Mouse (Mus musculus): ENCODE results near the gene Ormdl1. TPM values are rescaled to one million over a fixed set of nuclear protein-coding genes. Genes with fewer than 3 reads are reported as not detected.
A peak's percentile ranks its signal among the peaks of the same experiment; 100 is the strongest.
"Not testable (repeated sequence)": the region's sequence is repeated elsewhere in the genome, so short reads cannot be mapped to it uniquely, and the experiment has no call there.

Gene Ormdl1
- polyA plus RNA-seq, 1 experiment from 2014 or later, result 28.1 TPM

DNA sequence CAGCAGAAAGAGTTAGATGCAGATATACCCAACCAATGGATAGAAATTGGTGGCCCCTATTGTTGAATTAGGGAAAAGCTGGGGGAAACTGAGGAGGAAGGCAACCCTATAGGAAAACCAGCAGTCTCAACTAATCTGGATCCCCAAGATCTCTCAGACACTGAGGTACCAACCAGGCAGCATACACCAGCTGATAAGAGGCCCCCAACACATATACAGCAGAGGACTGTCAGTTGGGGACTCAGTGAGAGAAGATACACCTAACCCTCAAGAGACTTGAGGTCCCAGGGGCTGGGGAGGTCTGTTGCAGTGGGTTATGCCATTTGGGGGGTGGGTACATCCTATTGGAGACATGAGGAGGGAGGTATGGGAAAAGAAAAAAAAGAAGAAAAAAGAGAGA lies 38.6 kb downstream of the Ormdl1 start:
- no peak for TF ChIP-seq CTCF (IDR thresholded peaks at IDR 0.05)
- no peak for TF ChIP-seq EP300 (IDR thresholded peaks at IDR 0.05)
- no peak for DNase-seq (ENCODE audit: low spot score)
- H3K4me3 ChIP-seq (ENCODE audit: low read depth, low read length), result no peak overlapping the region
- H3K27me3 ChIP-seq (replicated peaks; ENCODE audit: insufficient read depth, low read length), result no peaks in the 10 kb centered on the region
- ATAC-seq, result no peak
- H3K9me3 ChIP-seq (ENCODE audit: low read length), result no peaks in the 10 kb centered on the region
- H3K27ac ChIP-seq (ENCODE audit: low read length), result no peak overlapping the region
- no peaks in the 10 kb centered on the region for H3K4me1 ChIP-seq (ENCODE audit: insufficient read depth, low read depth, low read length)
- H3K9ac ChIP-seq (replicated peaks; ENCODE audit: low read depth), result no peak overlapping the region
- H3K4me2 ChIP-seq (replicated peaks; ENCODE audit: low read depth, low read length), result no peak overlapping the region
- no peaks in the 10 kb centered on the region for H3K36me3 ChIP-seq (ENCODE audit: insufficient read depth, low read length)

DNA sequence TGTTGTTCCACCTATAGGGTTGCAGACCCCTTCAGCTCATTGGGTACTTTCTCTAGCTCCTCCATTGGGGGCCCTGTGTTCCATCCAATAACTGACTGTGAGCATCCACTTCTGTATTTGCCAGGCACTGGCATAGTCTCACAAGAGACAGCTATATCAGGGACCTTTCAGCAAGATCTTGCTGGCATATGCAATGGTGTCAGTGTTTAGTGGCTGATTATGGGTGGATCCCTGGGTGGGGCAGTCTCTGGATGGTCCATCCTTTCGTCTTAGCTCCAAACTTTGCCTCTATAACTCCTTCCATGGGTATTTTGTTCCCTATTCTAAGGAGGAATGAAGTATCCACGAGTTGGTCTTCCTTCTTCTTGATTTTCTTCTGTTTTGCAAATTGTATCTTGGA lies 40.5 kb downstream of the Ormdl1 start:
- not testable (repeated sequence) for H3K4me3 ChIP-seq (ENCODE audit: low read depth, low read length); H3K9me3 ChIP-seq (ENCODE audit: low read length); H3K27ac ChIP-seq (ENCODE audit: low read length); H3K27me3 ChIP-seq (replicated peaks; ENCODE audit: insufficient read depth, low read length); H3K4me2 ChIP-seq (replicated peaks; ENCODE audit: low read depth, low read length); H3K9ac ChIP-seq (replicated peaks; ENCODE audit: low read depth); H3K4me1 ChIP-seq (ENCODE audit: insufficient read depth, low read depth, low read length); DNase-seq (ENCODE audit: low spot score); ATAC-seq; H3K36me3 ChIP-seq (ENCODE audit: insufficient read depth, low read length)
- WGBS, result 68% methylated on average over 2 of the region's 2 CpGs

DNA sequence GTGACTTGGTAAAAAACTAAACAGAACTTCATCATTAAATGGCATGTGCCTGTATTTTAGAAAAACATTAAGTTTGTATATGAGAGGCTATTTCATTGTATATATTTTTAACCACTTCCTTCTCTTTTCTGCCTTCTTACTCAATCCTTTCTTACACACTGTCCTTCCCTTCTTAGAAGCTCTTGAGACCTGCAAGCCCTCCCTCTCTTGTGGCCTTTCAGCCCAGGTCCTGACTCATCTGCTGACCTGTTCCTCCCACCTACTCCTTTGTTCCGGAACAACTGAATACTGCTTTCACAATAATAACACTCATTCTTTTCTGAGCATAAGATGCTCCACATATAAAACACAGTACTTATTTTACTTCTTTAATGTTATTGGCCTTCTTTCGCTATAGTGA lies 44.2 kb downstream of the Ormdl1 start:
- H3K27ac ChIP-seq (ENCODE audit: low read length), result no peak overlapping the region
- H3K9ac ChIP-seq (replicated peaks; ENCODE audit: low read depth), result no peak overlapping the region
- DNase-seq (ENCODE audit: low spot score) (no peak), ATAC-seq (no peak)
- H3K36me3 ChIP-seq (ENCODE audit: insufficient read depth, low read length), result peaks cover 8% of the 10 kb centered on the region; the same call in 1 of the 2 replicates
- no peak overlapping the region for H3K4me2 ChIP-seq (replicated peaks; ENCODE audit: low read depth, low read length)
- no peak overlapping the region for H3K4me3 ChIP-seq (ENCODE audit: low read depth, low read length)
- 95% methylated on average over 2 of the region's 2 CpGs for WGBS
- H3K9me3 ChIP-seq (ENCODE audit: low read length), result no peaks in the 10 kb centered on the region; the same call in 1 of the 2 replicates
- no peaks in the 10 kb centered on the region for H3K27me3 ChIP-seq (replicated peaks; ENCODE audit: insufficient read depth, low read length)
- TF ChIP-seq EP300 (IDR thresholded peaks at IDR 0.05) (no peak), CTCF (IDR thresholded peaks at IDR 0.05) (no peak)
- H3K4me1 ChIP-seq (ENCODE audit: insufficient read depth, low read depth, low read length), result no peaks in the 10 kb centered on the region

- Histone ChIP-seq H3K27me3 (replicated peaks; ENCODE audit: insufficient read depth, low read length) (no peaks in the 10 kb centered on the region), H3K27ac (ENCODE audit: low read length) (peak within 1 kb of the TSS; percentile 74), H3K4me1 (ENCODE audit: insufficient read depth, low read depth, low read length) (peaks cover 6% of the 10 kb centered on the region; the same call in 1 of the 2 replicates), H3K9ac (replicated peaks; ENCODE audit: low read depth) (peak within 1 kb of the TSS; percentile 72), H3K4me3 (ENCODE audit: low read depth, low read length) (peak within 1 kb of the TSS; percentile 89), H3K36me3 (ENCODE audit: insufficient read depth, low read length) (peaks cover 1% of the 10 kb centered on the region; the same call in 1 of the 2 replicates), H3K4me2 (replicated peaks; ENCODE audit: low read depth, low read length) (peak within 1 kb of the TSS; percentile 65), H3K9me3 (ENCODE audit: low read length) (no peaks in the 10 kb centered on the region)
- peak; percentile 70 for TF ChIP-seq CTCF (IDR thresholded peaks at IDR 0.05)
- TF ChIP-seq EP300 (IDR thresholded peaks at IDR 0.05), result no peak
- DNase-seq (ENCODE audit: low spot score), result peak; percentile 99
- under 1% methylated on average over 42 of the region's 44 CpGs for WGBS
- ATAC-seq, result peak; percentile 100
These were observed 55.7 kb downstream of the Ormdl1 start, which contains the start of the genes Asdurf, Gm28551 and Asnsd1 for GRCm38 (mm10) chr1:53352327-53353261. Gene Asdurf (minus strand): TSS chr1:53352619. Gene Gm28551 (minus strand): TSS chr1:53352667. Gene Asnsd1 (minus strand): TSS chr1:53352752.

DNA sequence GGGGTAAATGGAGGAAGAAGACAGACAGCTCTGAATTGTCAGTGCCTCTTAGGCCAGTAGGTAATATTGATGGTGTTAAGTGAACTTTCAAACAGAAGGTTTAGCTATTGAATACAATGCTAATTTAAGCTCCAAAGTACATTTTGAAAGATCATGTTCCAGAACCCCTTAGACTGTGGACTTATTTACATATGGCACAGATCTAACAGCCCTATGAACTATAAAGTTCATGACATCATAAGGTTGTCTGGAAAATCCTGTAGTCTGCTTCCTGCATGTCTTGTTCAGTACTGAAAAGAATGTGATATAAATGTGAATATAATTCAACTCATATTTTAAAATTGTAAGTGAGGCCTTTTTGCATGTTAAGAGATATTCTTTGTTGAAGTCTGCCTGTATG lies 62.1 kb downstream of the Ormdl1 start:
- no peaks in the 10 kb centered on the region for H3K27me3 ChIP-seq (replicated peaks; ENCODE audit: insufficient read depth, low read length)
- no peak for TF ChIP-seq CTCF (IDR thresholded peaks at IDR 0.05)
- TF ChIP-seq EP300 (IDR thresholded peaks at IDR 0.05), result no peak
- ATAC-seq, result no peak

More for the DNA sequence above, 62.1 kb downstream of the Ormdl1 start:
- DNase-seq (ENCODE audit: low spot score), result no peak
- Histone ChIP-seq H3K27ac (ENCODE audit: low read length) (no peak overlapping the region), H3K4me3 (ENCODE audit: low read depth, low read length) (no peak overlapping the region), H3K36me3 (ENCODE audit: insufficient read depth, low read length) (no peaks in the 10 kb centered on the region), H3K4me1 (ENCODE audit: insufficient read depth, low read depth, low read length) (no peaks in the 10 kb centered on the region), H3K9me3 (ENCODE audit: low read length) (no peaks in the 10 kb centered on the region), H3K9ac (replicated peaks; ENCODE audit: low read depth) (no peak overlapping the region), H3K4me2 (replicated peaks; ENCODE audit: low read depth, low read length) (no peak overlapping the region)

Other genes with a start within 250 kb of the Ormdl1 start
- gene Mstn, start 235.5 kb upstream of the Ormdl1 start, polyA plus RNA-seq (2015; fragmentation: Nextera tagmentation; extraction: Ambion mirVana), result not detected in 2 replicates
- not detected in 2 replicates for gene 1700019A02Rik, start 109.5 kb upstream of the Ormdl1 start, polyA plus RNA-seq (2015; fragmentation: Nextera tagmentation; extraction: Ambion mirVana)
- gene Pms1, start 77 bp upstream of the Ormdl1 start, polyA plus RNA-seq (2015; fragmentation: Nextera tagmentation; extraction: Ambion mirVana), result 2.5 and 3.9 TPM in 2 replicates
- not detected in 2 replicates for gene Gm28778, start within 50 bp of the Ormdl1 start, polyA plus RNA-seq (2015; fragmentation: Nextera tagmentation; extraction: Ambion mirVana)
- gene Osgepl1, start 16.5 kb downstream of the Ormdl1 start, polyA plus RNA-seq (2015; fragmentation: Nextera tagmentation; extraction: Ambion mirVana), result 13.0 and 16.5 TPM in 2 replicates
- 5.7 and 10.5 TPM in 2 replicates for gene Asdurf, start 55.5 kb downstream of the Ormdl1 start, polyA plus RNA-seq (2015; fragmentation: Nextera tagmentation; extraction: Ambion mirVana)
- gene Gm28551, start 55.6 kb downstream of the Ormdl1 start, polyA plus RNA-seq (2015; fragmentation: Nextera tagmentation; extraction: Ambion mirVana), result 0.30 and 0.45 TPM in 2 replicates
- 30.4 and 36.1 TPM in 2 replicates for gene Asnsd1, start 55.7 kb downstream of the Ormdl1 start, polyA plus RNA-seq (2015; fragmentation: Nextera tagmentation; extraction: Ambion mirVana)